Mouse (Mus musculus) heart, embryonic 11.5 days (tissue): ENCODE results near the gene Ctnnal1. TPM values are rescaled to one million over a fixed set of nuclear protein-coding genes. Genes with fewer than 3 reads are reported as not detected.

Source experiments
- ATAC-seq: fragments of 200-750 bp; cut with Nextera tagmentation; replicated peaks from 2 replicates; pipeline ENCODE4 v1.8.0; 2017; ENCODE audit warnings: moderate library complexity; ENCODE audit not compliant: insufficient number of reproducible peaks, low FRiP score, low TSS enrichment
- H3K27ac ChIP-seq: fragments of 300-500 bp; sonication (generic); 2 replicates; pipeline ENCODE4 v1.5.1; 2014; ENCODE audit warnings: mild to moderate bottlenecking, low read depth, low read length
- H3K27me3 ChIP-seq: fragments of 300-500 bp; sonication (generic); 2 replicates; pipeline ENCODE4 v1.6.1; 2014; ENCODE audit warnings: mild to moderate bottlenecking, low read length, mixed read lengths; ENCODE audit not compliant: control insufficient read depth, insufficient read depth
- H3K36me3 ChIP-seq: fragments of 300-500 bp; sonication (generic); 2 replicates; pipeline ENCODE4 v1.6.1; 2014; ENCODE audit warnings: mild to moderate bottlenecking, low read length, moderate library complexity, mixed read lengths; ENCODE audit not compliant: control insufficient read depth, insufficient read depth
- H3K4me1 ChIP-seq: fragments of 300-500 bp; sonication (generic); 2 replicates; pipeline ENCODE4 v1.6.1; 2014; ENCODE audit warnings: low read length; ENCODE audit not compliant: control insufficient read depth, insufficient read depth
- H3K4me2 ChIP-seq: fragments of 300-500 bp; sonication (generic); 2 replicates; pipeline ENCODE4 v1.6.1; 2014; ENCODE audit warnings: mild to moderate bottlenecking, moderate library complexity
- H3K4me3 ChIP-seq: fragments of 300-500 bp; sonication (generic); 2 replicates; pipeline ENCODE4 v1.5.1; 2014; ENCODE audit warnings: low read depth, low read length
- H3K9ac ChIP-seq: fragments of 300-500 bp; sonication (generic); 2 replicates; pipeline ENCODE4 v1.6.1; 2014; ENCODE audit warnings: mild to moderate bottlenecking, low read depth, low read length, moderate library complexity
- H3K9me3 ChIP-seq: fragments of 300-500 bp; sonication (generic); replicated peaks from 2 replicates; pipeline ENCODE4 v1.6.1; 2016; ENCODE audit warnings: low read length; ENCODE audit not compliant: control insufficient read depth
- WGBS: fragments of 180-500 bp; shearing (Covaris S2); extraction: QIAGEN DNeasy Blood & Tissue Kit; methylation state at CpG from one replicate; pipeline ENCODE4 v1.1.7; 2014; ENCODE audit not compliant: insufficient replicate concordance; 5-methylcytosine and 5-hydroxymethylcytosine counted together
- microRNA counts: library from miRNA; unstranded; fragments of <30 nt; microRNA quantifications from one replicate; lab custom pipeline; 2015
- microRNA-seq: library from miRNA; unstranded; fragments of <30 nt; microRNA quantifications from one replicate; pipeline ENCODE4, GENCODE M21; 2016; ENCODE audit warnings: borderline number of aligned reads
- polyA plus RNA-seq: library from polyadenylated mRNA; unstranded; fragments of >200 nt; fragmentation: Nextera tagmentation; extraction: Ambion mirVana; gene quantifications from 2 replicates; pipeline ENCODE4 v1.2.1, GENCODE M21; 2014

Gene Ctnnal1
- polyA plus RNA-seq, 1 experiment from 2014 or later: 16.5 TPM

GRCm38 (mm10) chr4:56768913-56769312 lies 96.1 kb downstream of the Ctnnal1 start:
- Histone ChIP-seq H3K4me2 (no peak overlapping the region), H3K4me1 (no peaks in the 10 kb centered on the region; the same call in 1 of the 2 replicates), H3K4me3 (no peak overlapping the region), H3K27ac (no peak overlapping the region), H3K9ac (no peak overlapping the region), H3K36me3 (peaks cover 50% of the 10 kb centered on the region), H3K27me3 (no peaks in the 10 kb centered on the region), H3K9me3 (no peaks in the 10 kb centered on the region)
- 91% methylated on average over 7 of the region's 7 CpGs for WGBS
- ATAC-seq: no peak

DNA sequence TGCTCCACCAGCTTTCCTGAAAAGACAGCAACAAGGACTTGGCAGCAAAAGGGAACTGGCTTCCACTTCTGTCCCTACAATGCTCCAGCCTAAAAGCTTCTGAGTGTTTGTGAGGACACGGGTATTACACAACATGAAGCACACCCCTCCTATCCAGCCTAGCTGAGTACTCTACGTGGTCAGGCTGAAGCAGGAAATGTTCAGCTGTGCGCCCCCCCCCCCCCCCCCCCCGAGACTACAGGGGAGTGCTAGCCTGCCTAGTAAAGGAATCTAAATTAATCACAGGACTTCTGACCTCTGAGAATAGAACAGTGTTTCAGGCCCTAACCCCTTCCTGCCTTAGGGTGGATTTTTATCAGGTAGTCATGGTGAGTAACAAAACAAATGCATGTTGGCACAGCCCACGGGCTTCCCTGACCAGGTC lies 97.1 kb downstream of the Ctnnal1 start:
- no peaks in the 10 kb centered on the region; the same call in 1 of the 2 replicates for H3K4me1 ChIP-seq
- H3K9me3 ChIP-seq: no peaks in the 10 kb centered on the region
- H3K27me3 ChIP-seq: no peaks in the 10 kb centered on the region
- ATAC-seq: no peak
- H3K36me3 ChIP-seq: peaks cover 46% of the 10 kb centered on the region
- H3K4me2 ChIP-seq: no peak overlapping the region
- H3K9ac ChIP-seq: no peak overlapping the region
- H3K27ac ChIP-seq: 0 out of 2 replicates have a peak overlapping the region, but pooled peaks have one; percentile 25
- no peak overlapping the region for H3K4me3 ChIP-seq
- 41% methylated on average over 4 of the region's 5 CpGs for WGBS

MicroRNA genes within 50 kb of the gene (microRNA counts, 519-probe panel; counts per million panel counts)
- microRNA mmu-miR-32 (lab: Ali Mortazavi, UCI): 5,187 counts per million, percentile 56 among the panel's probes with 10 or more counts

Small RNAs within 50 kb of the gene (microRNA-seq; reads per million reads assigned to microRNA genes)
- 241 reads per million, percentile 73 among the genes with 10 or more reads in this experiment for gene Mir32

Other genes starting within 250 kb of the Ctnnal1 start
- gene Gm26657, start 125.1 kb downstream of the Ctnnal1 start, polyA plus RNA-seq: not detected in 2 replicates
- not detected in 2 replicates for gene Actl7b, start 123.7 kb downstream of the Ctnnal1 start, polyA plus RNA-seq
- gene Actl7a, start 121.8 kb downstream of the Ctnnal1 start, polyA plus RNA-seq: 0.20 TPM in 1 of 2 replicates, not detected in the other
- 38.0 and 53.0 TPM in 2 replicates for gene Elp1, start 62.9 kb downstream of the Ctnnal1 start, polyA plus RNA-seq
- gene Fam206a, start 62.8 kb downstream of the Ctnnal1 start, polyA plus RNA-seq: 15.2 and 16.7 TPM in 2 replicates
- gene Tmem245, start 82.2 kb upstream of the Ctnnal1 start, polyA plus RNA-seq: 9.7 and 12.1 TPM in 2 replicates
- 0.08 and 0.14 TPM in 2 replicates for gene Frrs1l, start 125.2 kb upstream of the Ctnnal1 start, polyA plus RNA-seq